Mouse (Mus musculus) kidney, postnatal 10 days (tissue): ENCODE measurements around the gene Tmem63b.
"Not testable (repeated sequence)": the region's sequence is repeated elsewhere in the genome, so short reads cannot be mapped to it uniquely, and the experiment has no call there.

Experiments
- DNase-seq: peaks from one replicate; pipeline ENCODE4 v3.0.0; 2021; ENCODE audit warnings: mixed read lengths

Tmem63b gene

GRCm38 (mm10) chr17:45667481-45667880 lies 19.2 kb downstream of the Tmem63b start:
- DNase-seq = no peak

GRCm38 (mm10) chr17:45666091-45666490 lies 20.6 kb downstream of the Tmem63b start:
- DNase-seq = peak; percentile 13

GRCm38 (mm10) chr17:45664608-45665007 lies 22.1 kb downstream of the Tmem63b start:
- DNase-seq = no peak

- DNase-seq = peak; percentile 85
Measured at GRCm38 (mm10) chr17:45663106-45663919, 23.4 kb downstream of the Tmem63b start.

GRCm38 (mm10) chr17:45659225-45659624 lies 27.5 kb downstream of the Tmem63b start, which contains the start of gene Capn11:
Gene Capn11 (minus strand): TSS chr17:45659325.
- DNase-seq = no peak

GRCm38 (mm10) chr17:45655820-45656219 lies 30.9 kb downstream of the Tmem63b start:
- peak; percentile 48 for DNase-seq

GRCm38 (mm10) chr17:45653233-45653632 lies 33.5 kb downstream of the Tmem63b start:
- DNase-seq = no peak

- no peak for DNase-seq
Measured at GRCm38 (mm10) chr17:45644185-45644584, 42.5 kb downstream of the Tmem63b start.

GRCm38 (mm10) chr17:45642701-45643100 lies 44.0 kb downstream of the Tmem63b start:
- peak; percentile 86 for DNase-seq

- no peak for DNase-seq
Measured at GRCm38 (mm10) chr17:45641981-45642380, 44.7 kb downstream of the Tmem63b start.

GRCm38 (mm10) chr17:45638596-45639295 lies 48.0 kb downstream of the Tmem63b start:
- DNase-seq = no peak

- no peak for DNase-seq
Measured at GRCm38 (mm10) chr17:45634033-45634432, 52.7 kb downstream of the Tmem63b start.

GRCm38 (mm10) chr17:45631940-45632339 lies 54.8 kb downstream of the Tmem63b start:
- no peak for DNase-seq

GRCm38 (mm10) chr17:45630992-45631391 lies 55.7 kb downstream of the Tmem63b start:
- no peak for DNase-seq

- peak; percentile 82 for DNase-seq
Measured at GRCm38 (mm10) chr17:45629861-45630694, 56.6 kb downstream of the Tmem63b start.

GRCm38 (mm10) chr17:45628885-45629855 lies 57.5 kb downstream of the Tmem63b start:
- peak; percentile 65 for DNase-seq

GRCm38 (mm10) chr17:45628160-45628559 lies 58.5 kb downstream of the Tmem63b start:
- no peak for DNase-seq

- DNase-seq = peak; percentile 83
Measured at GRCm38 (mm10) chr17:45626577-45627134, 60.0 kb downstream of the Tmem63b start.

- not testable (repeated sequence) for DNase-seq
Measured at GRCm38 (mm10) chr17:45623425-45623824, 63.3 kb downstream of the Tmem63b start.

- DNase-seq = peak; percentile 73
Measured at GRCm38 (mm10) chr17:45619386-45620256, 67.1 kb downstream of the Tmem63b start.
